In the genomic region with DNA sequence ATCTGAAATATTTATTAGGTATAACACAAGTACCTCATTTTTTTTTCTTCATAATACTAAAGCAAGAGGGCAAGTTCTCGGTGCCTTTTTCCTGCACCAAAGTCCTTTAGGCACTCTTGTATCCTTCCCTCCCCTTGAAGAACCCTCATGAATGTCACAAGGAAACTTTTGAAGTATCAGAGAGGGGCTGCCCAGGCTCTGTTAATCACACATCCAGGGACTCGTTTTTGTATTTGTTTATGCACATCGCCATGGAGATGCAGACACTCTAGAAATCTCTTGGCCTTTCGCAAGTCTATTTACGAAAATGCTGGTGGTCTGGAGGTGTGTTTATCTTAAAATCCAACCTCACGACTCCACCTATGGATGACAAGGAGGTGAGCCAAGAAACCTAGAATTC, we compare ENCODE assay signal across 11 mouse cellular contexts.
DNase-seq lines count a peak whose midpoint lies in the region; ATAC-seq and TF ChIP-seq lines count a peak whose summit lies in the region.
"Had no signal": no experiment of that assay in that cellular context is flagged by ENCODE, and none has a peak within 500 bp of the region (broad histone marks: within the 10 kb centered on the region; RNA-seq: fewer than 3 reads in every experiment).

No protein-coding gene starts in this region.

- no peak for ATAC-seq in intestine, embryonic 14.5 days (replicated peaks; ENCODE audit: low FRiP score, low TSS enrichment, low read depth)
- ATAC-seq in intestine, postnatal 0 days, result no peak
- ATAC-seq in hindbrain, embryonic 15.5 days (ENCODE audit: low FRiP score, low read depth), result 0 out of 2 replicates have a peak, but pooled peaks have one; percentile 23
- ATAC-seq in midbrain, postnatal 0 days (ENCODE audit: low FRiP score), result no peak

- H3K27me3 ChIP-seq in intestine, embryonic 14.5 days (replicated peaks; ENCODE audit: control insufficient read depth, insufficient read depth, low read length), result no peaks in the 10 kb centered on the region
- H3K27me3 ChIP-seq in intestine, postnatal 0 days (replicated peaks; ENCODE audit: control insufficient read depth, insufficient read depth, low read length), result no peaks in the 10 kb centered on the region
- no peaks in the 10 kb centered on the region for H3K27me3 ChIP-seq in hindbrain, embryonic 15.5 days
- no peaks in the 10 kb centered on the region for H3K27me3 ChIP-seq in midbrain, postnatal 0 days (ENCODE audit: insufficient read depth, low read length)
- H3K27me3 ChIP-seq: CH12.LX; megakaryocyte, embryonic 14.5 days had no signal

- H3K4me1 ChIP-seq in intestine, embryonic 14.5 days (replicated peaks; ENCODE audit: control insufficient read depth, insufficient read depth, low read length), result no peaks in the 10 kb centered on the region
- no peaks in the 10 kb centered on the region for H3K4me1 ChIP-seq in intestine, postnatal 0 days (replicated peaks; ENCODE audit: control insufficient read depth, insufficient read depth, low read length)
- H3K4me1 ChIP-seq in hindbrain, embryonic 15.5 days (replicated peaks), result peaks cover 15% of the 10 kb centered on the region; the same call in 1 of the 2 replicates
- no peaks in the 10 kb centered on the region for H3K4me1 ChIP-seq in midbrain, postnatal 0 days (ENCODE audit: insufficient read depth, low read length)
- H3K4me1 ChIP-seq: megakaryocyte, embryonic 14.5 days had no signal

- WGBS in intestine, embryonic 14.5 days, result 24% methylated on average over 6 of the region's 6 CpGs
- 30% methylated on average over 6 of the region's 6 CpGs for WGBS in intestine, postnatal 0 days
- 27% methylated on average over 6 of the region's 6 CpGs for WGBS in hindbrain, embryonic 15.5 days
- 24% methylated on average over 6 of the region's 6 CpGs for WGBS in midbrain, postnatal 0 days

- H3K4me2 ChIP-seq in intestine, embryonic 14.5 days (ENCODE audit: low read length), result peak overlapping the region; percentile 39
- H3K4me2 ChIP-seq in intestine, postnatal 0 days (replicated peaks; ENCODE audit: low read depth), result no peak overlapping the region
- peak overlapping the region; percentile 56 for H3K4me2 ChIP-seq in hindbrain, embryonic 15.5 days
- peak overlapping the region; percentile 48 for H3K4me2 ChIP-seq in midbrain, postnatal 0 days (ENCODE audit: low read depth, low read length, poor library complexity, severe bottlenecking)

- H3K27ac ChIP-seq in intestine, embryonic 14.5 days (ENCODE audit: low read depth), result no peak overlapping the region
- no peak overlapping the region for H3K27ac ChIP-seq in intestine, postnatal 0 days (ENCODE audit: low read depth, low read length)
- no peak overlapping the region for H3K27ac ChIP-seq in hindbrain, embryonic 15.5 days (replicated peaks)
- 0 out of 2 replicates have a peak overlapping the region, but pooled peaks have one; percentile 55 for H3K27ac ChIP-seq in midbrain, postnatal 0 days (ENCODE audit: low read depth, low read length)

- H3K4me3 ChIP-seq in intestine, embryonic 14.5 days (ENCODE audit: low read depth, low read length), result no peak overlapping the region
- H3K4me3 ChIP-seq in intestine, postnatal 0 days (ENCODE audit: low read depth, low read length), result no peak overlapping the region
- H3K4me3 ChIP-seq in hindbrain, embryonic 15.5 days, result peak overlapping the region; percentile 31
- H3K4me3 ChIP-seq in midbrain, postnatal 0 days (ENCODE audit: low read depth, low read length), result peak overlapping the region; percentile 38
- H3K4me3 ChIP-seq: megakaryocyte, embryonic 14.5 days had no signal

- H3K9me3 ChIP-seq in intestine, embryonic 14.5 days (ENCODE audit: control insufficient read depth, low read length), result no peaks in the 10 kb centered on the region
- no peaks in the 10 kb centered on the region for H3K9me3 ChIP-seq in intestine, postnatal 0 days (ENCODE audit: control insufficient read depth)
- H3K9me3 ChIP-seq in hindbrain, embryonic 15.5 days, result no peaks in the 10 kb centered on the region
- H3K9me3 ChIP-seq in midbrain, postnatal 0 days (ENCODE audit: low read length), result no peaks in the 10 kb centered on the region
- H3K9me3 ChIP-seq: megakaryocyte, embryonic 14.5 days had no signal

- no peak for DNase-seq in intestine, embryonic 14.5 days (ENCODE audit: low spot score)
- peak; percentile 13 for DNase-seq in embryo, embryonic 9.5 days (ENCODE audit: extremely low spot score)
- DNase-seq in midbrain, postnatal 0 days (ENCODE audit: low spot score), result no peak
- DNase-seq in gastrocnemius, postnatal 4 days (ENCODE audit: low spot score in 2 of 2), result no peak
- DNase-seq in cerebellum, adult 9-10 months, result no peak
- no peak for DNase-seq in adrenal gland, adult 2 months
- DNase-seq: adrenal gland, postnatal 14 days had no signal

- no peak overlapping the region for H3K9ac ChIP-seq in intestine, embryonic 14.5 days (ENCODE audit: low read length)
- no peak overlapping the region for H3K9ac ChIP-seq in intestine, postnatal 0 days (ENCODE audit: low read depth, low read length)
- H3K9ac ChIP-seq in hindbrain, embryonic 15.5 days, result 0 out of 2 replicates have a peak overlapping the region, but pooled peaks have one; percentile 21
- H3K9ac ChIP-seq in midbrain, postnatal 0 days (replicated peaks; ENCODE audit: low read length, poor library complexity, severe bottlenecking), result peak overlapping the region; percentile 39; the same call in 1 of the 2 replicates

- TF ChIP-seq CTCF in intestine, postnatal 0 days (IDR thresholded peaks at IDR 0.05; ENCODE audit: low read depth), result no peak
- TF ChIP-seq CTCF in midbrain, postnatal 0 days (IDR thresholded peaks at IDR 0.05), result no peak

- no peaks in the 10 kb centered on the region for H3K36me3 ChIP-seq in intestine, embryonic 14.5 days (ENCODE audit: control insufficient read depth, insufficient read depth, low read length)
- H3K36me3 ChIP-seq in intestine, postnatal 0 days (ENCODE audit: control insufficient read depth, insufficient read depth), result no peaks in the 10 kb centered on the region
- no peaks in the 10 kb centered on the region for H3K36me3 ChIP-seq in hindbrain, embryonic 15.5 days
- no peaks in the 10 kb centered on the region for H3K36me3 ChIP-seq in midbrain, postnatal 0 days (ENCODE audit: insufficient read depth, low read length)

Comparison
In these comparisons a context has a peak if more than half of its experiments do, and no peak if none do; other contexts are left out.
1. H3K4me3 ChIP-seq: peak in hindbrain, embryonic 15.5 days (single experiment) and midbrain, postnatal 0 days (single experiment); none in intestine, embryonic 14.5 days (single experiment) and intestine, postnatal 0 days (single experiment).
2. H3K9ac ChIP-seq: peak in hindbrain, embryonic 15.5 days (single experiment) and midbrain, postnatal 0 days (single experiment); none in intestine, embryonic 14.5 days (single experiment) and intestine, postnatal 0 days (single experiment).